In genomic region chr12:38816235-38816634, GRCm38 (mm10) we compare ENCODE assay signal across 23 mouse cellular contexts. TPM values are rescaled to one million over a fixed set of nuclear protein-coding genes. Genes with fewer than 3 reads are reported as not detected.
DNase-seq lines count a peak whose midpoint lies in the region; ATAC-seq and TF ChIP-seq lines count a peak whose summit lies in the region.
"Had no signal": no experiment of that assay in that cellular context is flagged by ENCODE, and none has a peak within 500 bp of the region (broad histone marks: within the 10 kb centered on the region; RNA-seq: fewer than 3 reads in every experiment).

No protein-coding gene starts in this region.

- no peak for TF ChIP-seq CTCF in brain, embryonic 14.5 days (IDR thresholded peaks at IDR 0.05; ENCODE audit: borderline replicate concordance, extremely low read depth, insufficient read depth, insufficient read length)

- H3K27ac ChIP-seq in forebrain, embryonic 14.5 days (ENCODE audit: low read depth, low read length), result no peak overlapping the region
- no peak overlapping the region for H3K27ac ChIP-seq in forebrain, embryonic 11.5 days (ENCODE audit: low read depth, low read length)
- H3K27ac ChIP-seq in forebrain, embryonic 16.5 days (ENCODE audit: low read length), result no peak overlapping the region
- no peak overlapping the region for H3K27ac ChIP-seq in forebrain, embryonic 12.5 days
- H3K27ac ChIP-seq: embryonic facial prominence, embryonic 10.5 days; embryonic facial prominence, embryonic 12.5 days; forebrain, embryonic 13.5 days had no signal

- WGBS in forebrain, embryonic 14.5 days, result 10% methylated on average over 3 of the region's 3 CpGs
- 43% methylated on average over 3 of the region's 3 CpGs for WGBS in forebrain, embryonic 11.5 days
- 15% methylated on average over 3 of the region's 3 CpGs for WGBS in forebrain, embryonic 16.5 days
- WGBS in forebrain, embryonic 12.5 days, result 36% methylated on average over 3 of the region's 3 CpGs

- H3K27me3 ChIP-seq in forebrain, embryonic 14.5 days (replicated peaks; ENCODE audit: control insufficient read depth, insufficient read depth, low read length), result no peaks in the 10 kb centered on the region
- H3K27me3 ChIP-seq in forebrain, embryonic 11.5 days (ENCODE audit: control insufficient read depth, insufficient read depth, low read length), result no peaks in the 10 kb centered on the region
- no peaks in the 10 kb centered on the region for H3K27me3 ChIP-seq in forebrain, embryonic 16.5 days (replicated peaks; ENCODE audit: control insufficient read depth, insufficient read depth, low read length)
- H3K27me3 ChIP-seq in forebrain, embryonic 12.5 days, result no peaks in the 10 kb centered on the region
- H3K27me3 ChIP-seq: CH12.LX; embryonic facial prominence, embryonic 12.5 days; forebrain, embryonic 13.5 days; Patski had no signal

- H3K4me3 ChIP-seq in forebrain, embryonic 14.5 days (ENCODE audit: low read depth, low read length), result no peak overlapping the region
- no peak overlapping the region for H3K4me3 ChIP-seq in forebrain, embryonic 11.5 days (ENCODE audit: low read depth, low read length)
- no peak overlapping the region for H3K4me3 ChIP-seq in forebrain, embryonic 16.5 days (replicated peaks; ENCODE audit: low read length)
- no peak overlapping the region for H3K4me3 ChIP-seq in forebrain, embryonic 12.5 days (replicated peaks)
- H3K4me3 ChIP-seq: embryonic facial prominence, embryonic 10.5 days; embryonic facial prominence, embryonic 12.5 days; forebrain, embryonic 13.5 days had no signal

- TF ChIP-seq POLR2A in brain, embryonic 14.5 days (IDR thresholded peaks at IDR 0.05; ENCODE audit: borderline replicate concordance, extremely low read depth, insufficient read depth, insufficient read length, poor library complexity, severe bottlenecking), result no peak

- no peak overlapping the region for H3K4me2 ChIP-seq in forebrain, embryonic 14.5 days (ENCODE audit: low read length)
- no peak overlapping the region for H3K4me2 ChIP-seq in forebrain, embryonic 11.5 days (ENCODE audit: low read depth, low read length, severe bottlenecking)
- no peak overlapping the region for H3K4me2 ChIP-seq in forebrain, embryonic 16.5 days (ENCODE audit: low read length)
- no peak overlapping the region for H3K4me2 ChIP-seq in forebrain, embryonic 12.5 days
- H3K4me2 ChIP-seq: embryonic facial prominence, embryonic 12.5 days; forebrain, embryonic 13.5 days had no signal

- ATAC-seq in forebrain, embryonic 14.5 days, result peak; percentile 40; the same call in 1 of the 2 replicates
- ATAC-seq in forebrain, embryonic 11.5 days (replicated peaks; ENCODE audit: low FRiP score), result no peak
- ATAC-seq in forebrain, embryonic 16.5 days, result peak; percentile 62; the same call in 1 of the 2 replicates
- ATAC-seq in forebrain, embryonic 12.5 days (ENCODE audit: low FRiP score), result no peak
- ATAC-seq: activated CD4-positive, CD25-positive, alpha-beta regulatory T cell, adult 4 months; CD4-positive, CD25-positive, alpha-beta regulatory T cell, adult 4 months; forebrain, embryonic 13.5 days; Patski had no signal

- H3K4me1 ChIP-seq in forebrain, embryonic 14.5 days (ENCODE audit: control insufficient read depth, insufficient read depth, low read length), result peaks cover 8% of the 10 kb centered on the region; the same call in 1 of the 2 replicates
- H3K4me1 ChIP-seq in forebrain, embryonic 11.5 days (replicated peaks; ENCODE audit: control insufficient read depth, insufficient read depth, low read length), result peaks cover 2% of the 10 kb centered on the region; the same call in 1 of the 2 replicates
- H3K4me1 ChIP-seq in forebrain, embryonic 16.5 days (replicated peaks; ENCODE audit: control insufficient read depth, insufficient read depth, low read length), result peaks cover 6% of the 10 kb centered on the region; the same call in 1 of the 2 replicates
- H3K4me1 ChIP-seq in forebrain, embryonic 12.5 days, result 0 out of 2 replicates have a peak, but pooled peaks cover 6% of the 10 kb centered on the region
- H3K4me1 ChIP-seq: embryonic facial prominence, embryonic 12.5 days had no signal

- H3K36me3 ChIP-seq in forebrain, embryonic 14.5 days (ENCODE audit: control insufficient read depth, insufficient read depth, low read length), result no peaks in the 10 kb centered on the region
- no peaks in the 10 kb centered on the region for H3K36me3 ChIP-seq in forebrain, embryonic 11.5 days (ENCODE audit: control insufficient read depth, insufficient read depth, low read length)
- no peaks in the 10 kb centered on the region for H3K36me3 ChIP-seq in forebrain, embryonic 16.5 days (ENCODE audit: control insufficient read depth, insufficient read depth)
- H3K36me3 ChIP-seq in forebrain, embryonic 12.5 days (replicated peaks), result no peaks in the 10 kb centered on the region
- H3K36me3 ChIP-seq: embryonic facial prominence, embryonic 10.5 days; embryonic facial prominence, embryonic 12.5 days; G1E had no signal

- H3K9ac ChIP-seq in forebrain, embryonic 14.5 days (ENCODE audit: low read length), result no peak overlapping the region
- no peak overlapping the region for H3K9ac ChIP-seq in forebrain, embryonic 11.5 days (ENCODE audit: low read length)
- H3K9ac ChIP-seq in forebrain, embryonic 16.5 days (replicated peaks; ENCODE audit: low read depth, low read length), result no peak overlapping the region
- H3K9ac ChIP-seq in forebrain, embryonic 12.5 days, result no peak overlapping the region
- H3K9ac ChIP-seq: embryonic facial prominence, embryonic 12.5 days; forebrain, embryonic 13.5 days had no signal

- peak; percentile 20 for DNase-seq in forebrain, embryonic 14.5 days (ENCODE audit: low spot score)
- DNase-seq in forebrain, embryonic 11.5 days (ENCODE audit: low spot score), result no peak
- peak; percentile 39 for DNase-seq in brain, embryonic 14.5 days (ENCODE audit: low read depth)
- no peak for DNase-seq in adrenal gland, postnatal 4 days (ENCODE audit: low spot score in 2 of 2)
- DNase-seq: adrenal gland, adult 8-10 months; adrenal gland, postnatal 14 days; adrenal gland, postnatal 36 days; B cell, adult 2 months; cerebellum, adult 11-12 months; cerebellum, adult 2 months; cerebellum, adult 9-10 months; cerebellum, postnatal 10 days; cerebellum, postnatal 25 days had no signal

- no peaks in the 10 kb centered on the region for H3K9me3 ChIP-seq in forebrain, embryonic 14.5 days (replicated peaks; ENCODE audit: control insufficient read depth, low read length)
- no peaks in the 10 kb centered on the region for H3K9me3 ChIP-seq in forebrain, embryonic 11.5 days (ENCODE audit: control insufficient read depth, low read length)
- no peaks in the 10 kb centered on the region for H3K9me3 ChIP-seq in forebrain, embryonic 16.5 days (ENCODE audit: control insufficient read depth, low read length)
- H3K9me3 ChIP-seq in forebrain, embryonic 12.5 days, result no peaks in the 10 kb centered on the region
- H3K9me3 ChIP-seq: embryonic facial prominence, embryonic 10.5 days; embryonic facial prominence, embryonic 12.5 days; forebrain, embryonic 13.5 days had no signal

RNA-seq across cellular contexts. Expression of gene Etv1, which starts 37.1 kb away (rescaled TPM):
- polyA plus RNA-seq in forebrain, embryonic 14.5 days (2014; fragmentation: Nextera tagmentation; extraction: Ambion mirVana), result 28.1 and 37.0 TPM in 2 replicates
- polyA plus RNA-seq in forebrain, embryonic 11.5 days (2014; fragmentation: Nextera tagmentation; extraction: Ambion mirVana), result 25.7 and 28.0 TPM in 2 replicates
- 40.5 and 44.0 TPM in 2 replicates for polyA plus RNA-seq in forebrain, embryonic 16.5 days (2015; fragmentation: Nextera tagmentation; extraction: Ambion mirVana)
- polyA plus RNA-seq in forebrain, embryonic 12.5 days (2016; fragmentation: Nextera tagmentation; extraction: Ambion mirVana), result 25.5 and 46.6 TPM in 2 replicates
- 12.5 and 18.8 TPM in 2 replicates for polyA plus RNA-seq in brain, embryonic 14.5 days (2012; rRNA removed)
- 10 to 100 TPM; 55.2 to 62.7 TPM for total RNA-seq in adrenal gland, postnatal 4 days (2021)
- polyA plus RNA-seq: G1E had no signal

Comparison
In these comparisons a context has a peak if more than half of its experiments do, and no peak if none do; other contexts are left out.
1. ATAC-seq: peak in forebrain, embryonic 14.5 days (single experiment) and forebrain, embryonic 16.5 days (single experiment); none in forebrain, embryonic 11.5 days (single experiment) and forebrain, embryonic 12.5 days (single experiment).
2. DNase-seq: peak in forebrain, embryonic 14.5 days (single experiment) and brain, embryonic 14.5 days (single experiment); none in forebrain, embryonic 11.5 days (single experiment) and adrenal gland, postnatal 4 days (0 of 2).